Mouse (Mus musculus) CH12.LX (cell line): ENCODE results near the gene Olfr1344.

ENCODE experiments used
- CTCF ChIP-seq, 2 experiments: IDR thresholded peaks in 1 of 2; conservative IDR thresholded peaks in 1 of 2; 2 replicates each; pipeline ENCODE4 v1.5.1; 2011 to 2012; ENCODE audit warnings: low read depth in 2 of 2, low read length in 2 of 2, improper control_type of control experiment in 1 of 2, inconsistent platforms in 1 of 2, mild to moderate bottlenecking in 1 of 2, moderate library complexity in 1 of 2
- EP300 ChIP-seq: IDR thresholded peaks from 2 replicates; pipeline ENCODE4 v1.6.1; 2011; ENCODE audit warnings: low read length, improper control_type of control experiment
- HCFC1 ChIP-seq: IDR thresholded peaks from 2 replicates; pipeline ENCODE4 v1.6.1; 2012; ENCODE audit warnings: low read depth, mild to moderate bottlenecking, inconsistent platforms, low read length, improper control_type of control experiment
- NRF1 ChIP-seq: IDR thresholded peaks from 2 replicates; pipeline ENCODE4 v1.6.1; 2014; ENCODE audit warnings: low read depth, mild to moderate bottlenecking, inconsistent platforms, low read length, improper control_type of control experiment, moderate library complexity
- TBP ChIP-seq: conservative IDR thresholded peaks from 2 replicates; pipeline ENCODE4 v1.6.1; 2011; ENCODE audit warnings: low read depth, low read length, improper control_type of control experiment

DNA sequence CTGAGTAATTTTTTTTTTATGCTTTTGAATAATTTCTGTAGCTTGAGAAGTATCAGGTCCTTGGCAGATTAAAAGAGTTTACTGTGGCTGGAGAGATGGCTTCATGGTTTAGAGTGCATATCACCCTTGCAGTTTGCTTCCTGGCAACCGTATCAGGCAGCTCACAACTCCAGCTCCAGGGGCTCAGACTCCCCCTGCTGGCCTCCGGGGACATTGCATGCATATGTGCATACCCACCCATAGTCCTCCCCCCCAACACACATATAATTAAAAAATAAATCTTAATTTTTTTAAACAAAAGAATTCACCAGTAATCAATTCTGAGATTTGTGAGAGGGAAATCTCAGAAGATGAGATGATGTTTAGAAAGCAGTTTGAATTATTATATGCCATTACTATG lies 8.1 kb upstream of the Olfr1344 start:
- TF ChIP-seq EP300 (no peak), TBP (no peak), CTCF (conservative IDR thresholded peaks at IDR 0.05 in 1 of 2, IDR thresholded peaks at IDR 0.05 in 1 of 2; ENCODE audit: low read depth in 2 of 2, low read length in 2 of 2) (peak; percentile 26 to 58; a peak in 3 of 4 replicates), NRF1 (no peak), HCFC1 (no peak)
